Mouse (Mus musculus): Measurements from ENCODE around the gene Csnk1g2. TPM values are rescaled to one million over a fixed set of nuclear protein-coding genes. Genes with fewer than 3 reads are reported as not detected.

Gene Csnk1g2
- total RNA-seq, 2 experiments from 2014 or later, result 43.1 to 127 TPM

DNA sequence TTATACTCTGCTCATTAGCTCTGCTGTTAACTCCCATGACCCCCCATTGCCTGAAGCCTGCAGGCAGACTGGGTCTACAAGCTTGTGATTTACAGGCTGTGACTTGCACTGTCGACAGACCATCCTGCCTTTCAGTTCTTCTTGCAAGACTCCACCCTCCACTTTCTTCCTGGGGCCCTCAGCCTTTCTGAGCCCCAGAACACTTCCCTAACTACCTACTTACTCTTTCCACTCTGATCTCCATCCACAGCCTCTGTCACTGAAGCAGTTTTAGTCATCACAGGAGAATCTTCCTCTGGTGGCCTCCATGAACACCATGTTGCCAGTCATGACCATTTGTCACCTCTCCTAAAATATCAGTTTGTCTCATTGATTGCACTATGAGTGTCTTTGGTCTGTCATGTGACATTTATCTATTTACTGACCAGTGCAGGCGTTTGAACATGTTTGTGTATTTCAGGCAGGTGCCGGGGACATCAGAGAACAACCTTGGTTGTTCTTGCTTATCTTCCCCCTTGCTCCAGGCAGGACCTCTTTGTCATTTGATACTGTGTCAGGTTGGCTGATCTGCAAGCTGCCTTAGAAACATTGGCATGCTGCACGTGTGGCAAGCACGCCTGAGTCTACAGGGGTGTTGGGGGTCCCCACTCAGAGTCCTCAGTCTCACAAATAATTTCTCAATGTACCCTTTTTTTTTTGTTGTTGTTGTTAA is 41.0 kb downstream of the Csnk1g2 start:
- ATAC-seq (replicated peaks; ENCODE audit: poor library complexity), result no peak

DNA sequence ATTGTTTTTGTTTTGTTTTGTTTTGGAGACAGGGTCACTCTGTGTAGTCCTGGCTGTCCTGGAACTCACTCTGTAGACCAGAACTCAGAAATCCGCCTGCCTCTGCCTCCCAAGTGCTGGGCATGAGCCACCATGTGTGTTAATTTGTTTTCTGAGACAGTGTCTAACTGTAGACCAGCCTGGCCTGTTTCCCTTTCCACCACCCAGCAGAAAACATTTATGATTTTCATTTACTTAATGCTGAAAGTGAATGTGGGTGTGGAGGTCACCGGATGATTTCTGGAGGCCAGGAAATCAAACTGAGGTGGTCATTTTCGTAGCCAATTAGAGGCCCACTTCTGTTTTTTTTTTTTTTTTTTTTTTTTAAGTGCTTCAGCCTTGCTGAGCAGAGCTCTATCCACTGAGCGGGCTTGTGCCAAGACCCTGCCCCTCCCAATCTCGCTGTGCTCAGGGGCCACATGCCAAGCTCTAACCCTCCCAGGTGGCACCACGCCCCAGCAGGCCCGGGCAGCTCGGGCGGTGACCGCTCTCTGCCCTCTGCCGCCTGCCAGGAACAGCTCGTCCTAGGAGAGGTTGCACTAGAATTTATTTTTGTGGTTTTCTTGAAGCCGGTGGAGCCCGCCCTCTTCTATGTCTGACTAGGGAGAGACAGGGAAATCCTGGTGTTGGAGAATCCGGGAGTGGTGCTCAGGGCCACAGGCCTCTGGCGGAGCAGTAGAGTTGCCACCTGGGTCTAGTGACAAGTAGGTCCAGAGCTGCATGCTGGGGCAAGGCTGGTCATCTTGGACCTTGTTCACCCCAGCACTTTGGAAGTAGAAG is 41.8 kb downstream of the Csnk1g2 start:
- ATAC-seq (replicated peaks; ENCODE audit: poor library complexity), result peak; percentile 65

DNA sequence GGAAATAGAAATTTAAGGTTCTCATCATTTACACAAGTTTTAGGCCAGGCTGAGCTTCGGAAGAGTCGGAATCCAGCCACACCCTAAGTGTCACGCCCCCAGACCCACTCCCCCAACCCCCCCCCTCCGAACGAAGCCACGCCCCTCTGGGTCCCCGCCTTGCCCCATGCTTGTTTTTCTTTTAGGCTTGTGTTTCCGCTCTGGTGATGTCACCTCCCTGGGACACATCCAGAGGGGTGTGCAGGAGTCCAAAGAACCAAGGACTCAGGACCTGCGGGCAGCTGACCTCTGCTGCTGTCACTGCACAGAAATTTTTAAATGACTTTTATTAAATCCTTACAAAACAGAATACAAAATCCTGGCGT is 42.4 kb downstream of the Csnk1g2 start:
- ATAC-seq (replicated peaks; ENCODE audit: poor library complexity), result peak; percentile 2; the same call in 1 of the 2 replicates

DNA sequence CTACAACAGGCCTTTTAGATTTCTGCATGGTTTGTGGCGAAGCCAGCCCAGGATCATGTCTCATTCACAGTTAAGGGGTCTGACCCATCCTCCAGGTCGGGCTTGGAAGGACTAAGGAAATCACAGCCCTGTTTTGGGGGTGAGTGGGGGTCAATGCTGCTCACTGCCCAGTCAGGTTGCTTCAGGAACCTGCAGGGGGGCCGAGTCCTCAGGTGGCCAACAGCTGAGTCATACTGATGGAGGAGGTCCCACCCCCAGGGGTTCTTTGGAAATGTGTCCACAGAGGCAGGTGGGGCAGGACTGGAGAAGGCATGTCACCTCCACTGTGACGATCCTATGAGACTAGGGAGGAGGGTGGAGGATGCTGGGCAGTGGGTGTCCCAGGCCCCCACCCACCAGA is 42.8 kb downstream of the Csnk1g2 start:
- no peak for ATAC-seq (replicated peaks; ENCODE audit: poor library complexity)

DNA sequence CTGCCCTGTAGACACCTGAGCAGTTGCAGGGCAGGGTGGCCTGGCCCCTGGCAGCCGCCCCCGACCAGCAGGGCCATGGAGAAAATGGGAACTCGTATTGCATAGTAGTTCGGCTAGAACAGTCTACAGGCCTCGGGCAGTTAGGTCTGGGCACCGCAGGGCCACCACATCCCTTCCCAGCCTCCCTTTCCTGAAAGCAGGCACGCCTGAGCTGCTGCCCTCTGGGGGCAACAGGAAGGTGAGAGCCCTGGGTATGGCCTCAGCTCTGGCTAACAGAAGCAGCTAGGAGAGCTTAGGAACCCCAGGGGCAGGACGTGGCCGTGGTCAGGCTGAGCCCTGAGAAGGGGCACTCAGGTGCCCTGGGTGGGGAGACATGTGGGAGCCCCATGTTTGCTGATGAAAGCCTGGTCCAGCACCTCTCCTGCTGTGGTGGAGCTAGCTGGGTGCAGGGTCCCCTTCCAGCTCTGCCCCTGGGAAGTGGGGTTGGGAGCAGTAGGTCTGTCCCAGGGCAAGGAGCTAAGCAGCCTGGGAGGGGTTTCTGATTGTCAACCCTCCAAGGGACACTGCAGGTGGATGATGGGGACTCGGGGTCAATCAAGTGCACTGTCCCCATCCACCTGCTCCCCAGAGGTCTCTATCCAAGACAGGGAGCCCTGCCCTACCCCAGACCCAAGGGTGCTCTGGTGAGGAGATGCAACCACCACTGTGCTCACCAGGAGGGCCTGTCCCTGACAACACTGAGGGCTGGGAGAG is 43.5 kb downstream of the Csnk1g2 start:
- peak; percentile 38 for ATAC-seq (replicated peaks; ENCODE audit: poor library complexity)

DNA sequence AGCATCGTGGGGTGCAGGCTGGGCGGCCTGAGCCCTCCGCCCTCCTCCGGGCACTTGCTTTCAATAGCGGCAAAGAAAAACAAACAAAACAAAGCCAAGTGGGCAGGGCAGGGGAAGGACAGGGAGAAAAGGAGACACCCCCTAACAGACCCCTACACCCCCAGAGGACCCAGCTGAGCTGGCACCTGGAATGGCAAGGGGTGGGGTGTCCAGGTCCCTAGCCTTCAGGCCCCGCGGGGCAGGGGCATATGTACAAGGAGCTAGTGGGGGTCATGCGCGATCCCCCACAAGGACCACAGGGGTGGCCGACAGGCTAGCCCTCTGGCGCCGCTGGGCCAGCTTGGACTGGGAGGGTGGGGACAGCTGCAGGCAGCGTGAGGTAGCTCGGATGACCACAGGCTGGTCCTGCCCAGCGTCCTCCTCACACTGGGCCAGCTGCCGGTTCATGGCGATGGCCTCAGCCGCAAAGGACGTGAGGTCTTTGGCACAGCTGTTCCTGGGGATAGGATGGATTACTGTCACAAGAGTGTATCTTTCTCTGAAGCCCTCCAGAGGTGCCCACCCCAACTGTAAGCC is 44.3 kb downstream of the Csnk1g2 start:
- ATAC-seq (replicated peaks; ENCODE audit: poor library complexity), result no peak

DNA sequence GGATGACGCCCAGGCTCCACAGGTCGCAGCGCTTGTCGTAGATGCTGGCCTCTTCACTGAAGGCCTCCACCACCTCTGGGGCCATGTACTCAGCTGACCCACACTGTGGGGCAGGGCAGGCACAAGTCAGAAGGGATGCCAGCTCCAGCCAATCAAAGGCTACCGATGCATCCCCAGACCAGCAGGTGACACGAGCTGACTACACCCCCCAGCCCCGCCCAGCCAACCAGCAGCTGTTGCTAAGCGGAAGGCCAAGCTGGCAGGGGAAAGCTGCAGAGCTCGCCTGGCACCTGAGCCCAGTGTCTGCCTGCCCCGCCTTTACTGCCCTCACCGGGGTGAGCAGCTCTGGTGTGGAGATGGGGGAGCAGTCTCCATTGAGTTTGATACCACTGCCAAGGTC is 46.0 kb downstream of the Csnk1g2 start:
- ATAC-seq (replicated peaks; ENCODE audit: poor library complexity), result no peak

DNA sequence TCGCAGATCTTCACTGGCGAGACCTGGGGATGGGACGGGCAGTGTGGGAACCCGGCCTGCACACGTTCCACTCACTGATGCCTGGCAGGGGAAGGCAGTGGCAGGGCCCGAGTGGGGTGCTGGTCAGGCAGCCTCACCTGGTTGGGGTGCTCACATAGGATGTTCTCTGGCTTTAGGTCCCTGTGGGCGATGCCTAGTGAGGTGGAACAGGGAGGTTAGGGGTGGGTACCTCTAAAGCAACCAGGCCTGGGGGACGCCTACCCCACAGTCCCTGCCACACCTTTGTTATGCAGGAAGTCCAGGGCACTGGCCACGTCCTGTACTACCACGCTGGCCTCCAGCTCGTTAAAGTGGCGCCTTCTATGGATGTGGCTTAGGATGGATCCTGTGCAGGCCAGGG is 46.4 kb downstream of the Csnk1g2 start:
- ATAC-seq (replicated peaks; ENCODE audit: poor library complexity), result no peak

DNA sequence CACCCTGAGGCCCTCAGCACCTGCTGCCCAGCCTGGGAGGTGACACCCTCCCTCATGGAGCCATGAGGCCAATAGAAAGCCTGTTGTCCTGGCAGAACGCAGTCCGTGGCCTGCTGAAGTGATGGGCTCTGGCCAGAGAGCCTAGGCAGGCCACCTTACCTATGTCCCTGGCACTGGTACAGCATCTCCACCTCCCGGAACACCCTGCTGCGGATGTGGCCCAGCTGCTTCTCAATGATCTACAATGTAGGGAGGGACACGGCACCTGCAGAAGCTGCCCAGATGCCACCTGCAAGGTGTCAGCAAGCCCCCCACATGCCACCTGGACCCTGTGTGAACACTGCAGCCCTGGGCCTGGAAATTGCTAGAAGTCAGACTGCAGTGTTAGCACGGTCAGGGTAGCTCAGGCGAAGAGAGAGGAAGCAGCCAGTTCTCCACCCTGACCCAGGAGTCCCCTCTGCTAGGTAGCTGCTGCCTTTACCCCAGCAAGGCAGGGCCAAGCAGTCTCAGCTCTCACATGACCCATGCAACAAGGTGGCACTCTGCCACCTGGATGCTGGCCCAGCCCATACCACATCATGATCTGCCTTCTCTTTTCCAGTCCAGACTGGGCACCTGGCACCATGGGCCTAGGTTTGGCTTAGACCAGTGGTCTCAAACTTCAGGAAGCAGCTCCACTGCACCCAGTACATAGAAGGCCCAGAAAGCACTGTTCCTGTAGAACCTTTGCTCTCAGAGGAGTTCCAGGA is 47.3 kb downstream of the Csnk1g2 start:
- 0 out of 2 replicates have a peak, but pooled peaks have one; percentile 8 for ATAC-seq (replicated peaks; ENCODE audit: poor library complexity)

DNA sequence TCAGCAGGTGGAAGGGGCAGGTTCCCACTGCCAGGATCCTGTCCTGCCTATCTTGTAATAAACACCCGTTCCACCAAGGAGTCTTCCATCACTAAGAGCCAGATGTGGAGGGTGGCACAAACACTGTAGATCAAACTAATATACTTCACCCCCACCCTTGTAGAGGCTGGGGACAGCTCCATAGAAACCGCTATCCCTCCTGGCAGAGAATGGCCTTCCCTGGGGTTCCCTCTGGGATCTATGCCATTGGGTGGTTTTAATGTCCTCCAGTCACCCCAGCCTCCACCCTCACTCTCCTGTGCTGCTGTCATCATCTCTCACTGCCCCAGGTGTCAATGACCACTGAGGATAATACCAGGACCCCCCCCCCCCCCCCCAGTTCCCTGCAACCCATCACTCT is 47.9 kb downstream of the Csnk1g2 start:
- no peak for ATAC-seq (replicated peaks; ENCODE audit: poor library complexity)

DNA sequence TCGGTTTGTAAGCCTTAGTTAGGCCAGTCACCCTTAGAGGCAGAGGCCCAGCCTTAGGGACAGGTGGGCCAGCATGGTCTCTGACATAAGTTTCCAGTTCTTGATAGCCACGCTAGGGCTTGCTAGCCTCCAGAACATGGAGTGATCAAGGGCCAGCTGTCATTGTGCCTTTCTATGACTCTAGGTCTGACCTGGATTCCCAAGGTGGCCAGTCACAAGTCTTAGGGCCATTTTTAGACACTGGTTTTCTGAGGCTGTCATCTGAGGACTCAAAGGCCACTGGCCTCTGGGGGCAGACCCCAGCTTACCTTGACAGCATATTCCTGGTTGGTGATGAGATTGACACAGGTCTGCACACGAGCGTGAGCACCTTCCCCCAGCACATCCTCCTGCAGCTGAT is 48.6 kb downstream of the Csnk1g2 start:
- no peak for ATAC-seq (replicated peaks; ENCODE audit: poor library complexity)

DNA sequence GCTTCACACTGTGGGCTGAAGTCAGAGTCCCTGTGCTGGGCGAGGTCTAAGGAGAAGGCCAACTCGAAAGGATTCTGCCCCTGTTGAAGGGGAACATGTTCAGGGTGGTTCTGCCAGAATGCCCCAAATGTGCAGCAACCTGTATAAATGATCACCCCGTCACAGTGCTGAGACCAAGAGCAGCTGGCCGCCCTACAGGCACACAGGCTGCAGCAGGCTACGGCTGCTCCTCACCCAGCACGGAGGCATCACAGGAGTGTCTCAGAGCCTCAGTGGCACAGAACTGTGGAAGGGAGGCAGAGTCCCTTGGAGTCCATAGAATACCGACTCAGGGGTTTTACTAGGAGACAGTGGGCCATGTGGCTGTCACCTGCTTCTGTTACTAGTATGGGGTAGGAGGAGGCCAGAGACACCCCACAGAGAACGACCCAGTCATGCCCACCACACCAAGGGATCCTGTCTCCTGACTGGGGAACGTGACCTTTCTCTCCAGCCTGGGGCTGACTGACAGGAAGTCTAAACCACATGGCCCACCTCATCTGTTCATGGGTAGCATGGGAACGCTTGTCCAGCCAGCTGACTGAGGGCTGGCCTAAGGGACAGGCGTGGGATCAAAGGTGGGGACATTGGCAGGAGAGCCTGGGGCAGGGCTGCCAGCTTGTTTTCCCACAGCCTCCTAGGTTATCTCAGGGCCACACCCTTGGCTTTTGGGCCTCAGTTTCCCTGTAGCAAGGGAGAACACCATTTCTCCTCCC is 49.5 kb downstream of the Csnk1g2 start:
- no peak for ATAC-seq (replicated peaks; ENCODE audit: poor library complexity)

DNA sequence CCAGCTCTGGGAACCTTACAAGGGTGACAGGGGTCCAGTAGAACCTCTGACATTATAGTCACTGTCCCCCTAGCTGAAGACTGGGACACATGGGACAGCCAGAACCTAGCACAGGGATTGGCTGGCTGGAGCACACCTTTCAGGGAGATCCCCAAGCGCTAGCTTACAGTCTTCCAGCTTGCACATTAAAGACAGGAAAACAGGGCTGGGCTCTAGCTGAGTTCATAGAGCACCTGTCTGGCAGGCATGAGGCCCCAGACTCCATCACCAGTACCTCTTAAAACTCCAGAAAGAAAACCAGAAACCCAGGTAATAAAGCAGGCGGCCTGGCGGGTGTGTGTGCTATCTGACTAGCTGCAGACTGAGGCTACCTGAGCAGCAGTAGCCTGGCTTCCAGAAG is 51.1 kb downstream of the Csnk1g2 start:
- ATAC-seq (replicated peaks; ENCODE audit: poor library complexity), result no peak

DNA sequence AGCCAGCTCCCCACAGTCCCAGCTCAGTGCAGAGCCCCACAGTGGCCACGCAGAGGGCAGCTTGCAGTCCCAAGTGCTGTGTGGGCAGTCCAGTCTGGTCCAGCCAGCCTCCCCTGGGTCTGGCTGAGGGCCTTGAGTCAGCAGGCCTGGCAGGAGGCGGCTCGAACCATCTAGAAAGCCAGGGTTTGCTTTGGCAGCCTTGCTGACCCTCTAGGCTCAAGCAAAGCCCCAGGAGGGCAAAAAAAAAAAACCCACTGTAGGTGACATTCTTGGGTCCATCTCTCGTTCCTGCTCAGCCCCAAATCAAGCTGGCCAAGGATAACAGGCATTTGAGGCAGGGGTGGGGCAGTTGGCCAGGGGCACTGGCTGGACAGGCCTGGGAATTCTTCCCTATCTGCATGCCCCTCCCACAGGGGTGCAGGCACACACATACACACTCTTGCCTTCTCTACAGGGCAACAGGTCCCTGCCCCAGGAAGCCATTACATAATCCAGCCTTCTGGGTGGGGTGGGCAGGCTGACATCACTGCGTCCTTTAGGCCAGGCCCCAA is 51.6 kb downstream of the Csnk1g2 start:
- ATAC-seq (replicated peaks; ENCODE audit: poor library complexity), result no peak

DNA sequence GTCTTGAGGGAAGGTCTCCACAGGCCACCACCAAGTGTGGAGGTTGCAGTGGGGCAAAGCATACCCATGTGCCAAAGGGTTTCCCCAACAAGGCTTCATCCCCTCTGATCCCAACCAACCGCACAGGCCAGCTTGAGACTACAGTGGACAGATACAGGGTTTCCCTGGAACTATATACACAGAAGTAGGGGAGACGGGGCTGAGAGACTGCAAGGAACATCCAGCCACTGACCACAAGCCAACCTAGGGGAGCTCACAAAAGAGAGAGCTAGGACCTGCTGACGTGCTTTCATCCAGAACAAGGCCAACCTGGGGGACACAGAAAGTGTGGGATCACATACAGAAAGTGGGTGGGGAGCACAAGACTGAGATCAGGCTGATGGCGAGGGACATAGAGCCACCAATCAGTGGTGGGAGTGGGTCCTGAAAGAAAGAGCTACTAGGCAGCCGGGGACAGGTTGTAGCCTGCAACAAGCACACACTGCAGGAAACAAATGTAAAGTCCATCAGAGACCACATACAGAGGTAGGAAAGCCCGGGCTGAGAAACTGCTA is 52.3 kb downstream of the Csnk1g2 start:
- ATAC-seq (replicated peaks; ENCODE audit: poor library complexity), result no peak

DNA sequence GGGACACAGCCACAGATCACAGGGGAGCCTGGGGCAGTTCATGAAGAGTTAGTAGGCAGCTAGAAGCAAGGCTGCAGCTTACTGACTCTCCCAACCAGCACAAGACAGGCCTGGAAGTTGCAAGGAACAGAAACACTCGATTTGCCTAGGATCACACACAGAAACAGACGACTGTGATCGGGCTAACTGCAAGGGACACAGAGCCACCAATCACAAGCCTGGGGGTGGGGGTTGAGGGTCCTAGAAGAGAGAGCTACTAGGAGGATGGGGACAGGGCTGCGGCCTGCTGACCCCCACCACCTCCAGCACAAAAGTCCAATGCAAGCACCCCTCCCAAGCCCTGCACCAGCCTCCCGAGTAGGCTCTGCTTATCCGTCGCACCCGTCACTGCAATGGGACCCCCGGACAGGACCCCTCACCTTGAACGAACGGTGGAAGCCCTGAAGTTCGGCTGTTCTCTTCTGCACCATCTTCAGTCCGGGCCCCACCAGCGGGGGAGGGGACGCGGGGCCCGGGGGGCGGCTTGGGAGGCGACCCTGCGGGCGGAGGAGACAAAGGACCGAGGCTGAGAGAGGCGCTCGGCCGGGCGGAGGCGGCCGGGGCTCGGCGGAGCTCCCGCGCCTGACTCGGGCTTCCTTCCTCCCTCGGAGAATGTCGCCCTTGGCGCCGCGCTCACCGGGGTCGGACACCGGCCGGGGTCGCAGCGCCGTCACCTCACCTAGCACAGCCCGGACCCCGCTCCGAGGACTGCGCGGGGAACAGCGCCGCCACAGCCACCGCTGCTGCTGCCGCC is 53.0 kb downstream of the Csnk1g2 start:
- no peak for ATAC-seq (replicated peaks; ENCODE audit: poor library complexity)

DNA sequence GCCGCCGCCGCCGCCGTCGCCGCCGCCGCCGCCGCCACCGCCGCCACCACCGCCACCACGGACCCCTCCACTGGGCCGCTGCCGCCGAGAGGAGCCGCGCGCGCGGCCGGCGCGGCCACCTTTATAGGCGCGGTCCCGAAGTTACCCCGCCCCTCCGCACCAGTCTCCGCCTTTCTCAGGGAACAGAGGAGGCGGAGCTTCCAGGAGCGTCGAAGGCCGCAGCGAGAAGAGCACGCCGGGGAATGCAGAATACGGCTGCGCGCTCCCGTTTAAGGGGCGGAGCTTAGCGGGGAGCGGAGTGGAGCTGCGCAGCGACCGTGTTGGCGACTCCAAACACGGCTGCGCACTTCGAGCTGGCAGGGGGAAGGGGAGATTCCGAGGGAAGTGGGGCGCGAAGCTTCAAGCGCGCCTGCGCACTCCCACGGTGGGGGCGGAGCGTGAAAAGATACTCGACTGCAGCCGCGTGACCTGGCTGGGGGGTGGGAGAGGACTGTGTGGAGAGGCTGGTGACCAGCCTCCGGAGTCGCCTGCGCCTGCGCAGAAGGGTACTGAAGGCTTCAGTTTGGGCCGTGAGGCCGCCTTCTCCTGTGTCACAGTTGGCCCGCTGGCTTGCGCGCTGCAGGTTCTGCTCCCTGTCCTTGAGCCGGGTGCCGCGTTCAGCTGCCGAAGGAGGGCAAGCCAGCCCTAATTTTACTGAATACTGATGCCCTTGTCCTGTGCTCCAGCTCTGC is 53.7 kb downstream of the Csnk1g2 start:
- ATAC-seq (replicated peaks; ENCODE audit: poor library complexity), result peak; percentile 62
